Mouse (Mus musculus): ENCODE results near the gene Pigr.

The Pigr gene

GRCm38 (mm10) chr1:130883146-130883545 lies 56.7 kb downstream of the Pigr start:
- no peak for DNase-seq

- DNase-seq: no peak
These were observed 60.9 kb downstream of the Pigr start, which contains the start of gene Il24 for GRCm38 (mm10) chr1:130887354-130887753. TSS of gene Il24 (minus strand) at chr1:130887454.

GRCm38 (mm10) chr1:130892446-130892845 lies 66.0 kb downstream of the Pigr start:
- no peak for DNase-seq

DNA sequence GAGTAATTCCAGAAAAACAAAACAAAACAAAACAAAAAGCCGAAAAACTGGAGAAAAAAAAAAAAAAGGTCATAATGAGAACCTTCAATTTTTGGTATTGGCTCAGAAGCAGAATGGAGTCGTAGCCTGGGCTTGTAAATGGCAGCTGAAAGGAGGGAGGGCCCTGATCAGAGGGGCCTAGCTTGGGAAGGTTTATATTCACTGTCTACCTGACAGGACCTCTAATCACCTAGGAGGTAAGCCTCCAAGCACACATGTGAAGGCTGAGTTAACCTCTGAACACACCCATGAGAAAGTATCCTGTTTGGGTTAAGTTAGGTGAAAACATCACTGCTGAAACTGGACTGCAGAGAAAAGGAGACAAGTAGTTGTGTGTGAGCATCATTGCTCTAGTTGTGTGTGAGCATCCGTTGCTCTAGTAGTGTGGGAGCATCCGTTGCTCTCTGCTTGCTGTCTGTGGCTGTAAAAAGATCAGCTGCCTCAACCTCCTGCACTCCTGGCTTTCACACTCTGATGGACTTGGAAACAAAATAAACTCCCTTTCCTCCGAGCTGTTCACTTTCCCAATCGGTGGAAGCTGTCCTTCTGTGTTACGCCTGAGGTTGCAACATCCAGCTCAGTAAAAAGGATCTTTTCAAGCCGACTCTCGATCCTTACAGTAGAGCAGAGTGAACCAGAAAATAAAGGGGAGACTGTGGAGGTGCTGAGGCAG lies 67.0 kb downstream of the Pigr start:
- DNase-seq: no peak

DNA sequence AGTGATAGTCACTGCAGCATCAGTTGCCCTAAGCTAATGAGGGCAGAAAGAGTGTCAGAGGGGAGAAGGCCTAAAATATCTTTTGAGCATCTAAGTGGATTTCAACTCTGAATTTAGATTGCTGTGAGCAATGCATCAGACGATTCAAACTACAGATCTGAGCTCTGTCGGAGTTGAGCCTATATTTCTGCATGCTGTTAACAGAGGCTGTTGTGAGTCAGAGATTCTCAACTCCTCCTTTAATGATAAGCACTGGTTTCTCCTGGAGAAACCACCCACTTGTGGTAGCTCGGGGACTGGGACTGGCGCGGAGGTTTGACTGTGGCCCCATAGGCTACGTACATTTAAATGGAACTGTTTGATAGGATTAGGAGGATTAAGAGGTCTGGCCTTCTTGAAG lies 68.0 kb downstream of the Pigr start:
- DNase-seq: no peak

Data from kidney, postnatal 14 days (tissue).